Mouse (Mus musculus): ENCODE measurements around the gene Ifnz. TPM values are rescaled to one million over a fixed set of nuclear protein-coding genes. Genes with fewer than 3 reads are reported as not detected.

Ifnz gene
- not detected for total RNA-seq (2023)

GRCm38 (mm10) chr4:88781831-88782230, at the start of gene Ifnz:
TSS of gene Ifnz (plus strand) at chr4:88782131.

GRCm38 (mm10) chr4:88754818-88755340, 27.1 kb upstream of the Ifnz start, which contains the start of gene Gm13271:
TSS of gene Gm13271 (plus strand) at chr4:88754868.

GRCm38 (mm10) chr4:88759610-88760268, 22.2 kb upstream of the Ifnz start, which contains the start of gene Gm13283:
TSS of gene Gm13283 (plus strand) at chr4:88760119.

GRCm38 (mm10) chr4:88773534-88773933, 8.4 kb upstream of the Ifnz start, which contains the start of gene Gm13290:
TSS of gene Gm13290 (plus strand) at chr4:88773834.

GRCm38 (mm10) chr4:88776622-88777021, 5.3 kb upstream of the Ifnz start, which contains the start of gene Gm13289:
TSS of gene Gm13289 (plus strand) at chr4:88776922.

GRCm38 (mm10) chr4:88779550-88779949, 2.4 kb upstream of the Ifnz start, which contains the start of gene Gm13272:
TSS of gene Gm13272 (plus strand) at chr4:88779850.

GRCm38 (mm10) chr4:88785409-88785808, 3.5 kb downstream of the Ifnz start, which contains the start of gene Gm13276:
TSS of gene Gm13276 (plus strand) at chr4:88785709.

GRCm38 (mm10) chr4:88788402-88788801, 6.5 kb downstream of the Ifnz start, which contains the start of gene Gm13277:
TSS of gene Gm13277 (plus strand) at chr4:88788632.

GRCm38 (mm10) chr4:88791250-88791649, 9.3 kb downstream of the Ifnz start, which contains the start of gene Gm13278:
TSS of gene Gm13278 (plus strand) at chr4:88791550.

GRCm38 (mm10) chr4:88793936-88794675, 12.2 kb downstream of the Ifnz start, which contains the start of gene Gm13275:
TSS of gene Gm13275 (plus strand) at chr4:88794487.

GRCm38 (mm10) chr4:88797097-88797496, 15.2 kb downstream of the Ifnz start, which contains the start of gene Gm13279:
TSS of gene Gm13279 (plus strand) at chr4:88797397.

GRCm38 (mm10) chr4:88799365-88799764, 17.4 kb downstream of the Ifnz start, which contains the start of gene Gm13285:
TSS of gene Gm13285 (plus strand) at chr4:88799665.

GRCm38 (mm10) chr4:88802954-88803353, 21.0 kb downstream of the Ifnz start, which contains the start of gene Gm13287:
TSS of gene Gm13287 (plus strand) at chr4:88803254.

GRCm38 (mm10) chr4:88805231-88805630, 23.3 kb downstream of the Ifnz start, which contains the start of gene Gm13288:
TSS of gene Gm13288 (plus strand) at chr4:88805531.

GRCm38 (mm10) chr4:88815928-88816327, 34.0 kb downstream of the Ifnz start, which contains the start of gene Ifna7:
TSS of gene Ifna7 (plus strand) at chr4:88816228.

GRCm38 (mm10) chr4:88819659-88820058, 37.7 kb downstream of the Ifnz start, which contains the start of gene Ifna11:
TSS of gene Ifna11 (plus strand) at chr4:88819959.

GRCm38 (mm10) chr4:88827116-88827515, 45.2 kb downstream of the Ifnz start, which contains the start of gene Ifna6:
TSS of gene Ifna6 (plus strand) at chr4:88827416.

Other genes starting within 250 kb of the Ifnz start
- gene Ifna15, start 223.9 kb upstream of the Ifnz start, total RNA-seq (2023): not detected
- not detected for gene Ifna14, start 210.3 kb upstream of the Ifnz start, total RNA-seq (2023)
- gene Ifna9, start 189.7 kb upstream of the Ifnz start, total RNA-seq (2023): not detected
- gene Ifna12, start 178.8 kb upstream of the Ifnz start, total RNA-seq (2023): not detected
- not detected for gene C87499, start 147.7 kb upstream of the Ifnz start, total RNA-seq (2023)
- gene Ifna13, start 137.7 kb upstream of the Ifnz start, total RNA-seq (2023): not detected
- gene Ifna16, start 105.2 kb upstream of the Ifnz start, total RNA-seq (2023): not detected
- gene Ifna2, start 98.2 kb upstream of the Ifnz start, total RNA-seq (2023): not detected
- not detected for gene Ifnab, start 90.8 kb upstream of the Ifnz start, total RNA-seq (2023)
- gene Gm26566, start 60.3 kb upstream of the Ifnz start, total RNA-seq (2023): 2.1 TPM
- 46.0 TPM for gene Klhl9, start 59.7 kb upstream of the Ifnz start, total RNA-seq (2023)
- gene Gm13271, start 27.3 kb upstream of the Ifnz start, total RNA-seq (2023): not detected
- gene Gm13283, start 22.0 kb upstream of the Ifnz start, total RNA-seq (2023): not detected
- gene Gm13290, start 8.3 kb upstream of the Ifnz start, total RNA-seq (2023): not detected
- not detected for gene Gm13289, start 5.2 kb upstream of the Ifnz start, total RNA-seq (2023)
- gene Gm13272, start 2.3 kb upstream of the Ifnz start, total RNA-seq (2023): not detected
- gene Gm13276, start 3.6 kb downstream of the Ifnz start, total RNA-seq (2023): not detected
- not detected for gene Gm13277, start 6.5 kb downstream of the Ifnz start, total RNA-seq (2023)
- not detected for gene Gm13278, start 9.4 kb downstream of the Ifnz start, total RNA-seq (2023)
- gene Gm13275, start 12.4 kb downstream of the Ifnz start, total RNA-seq (2023): not detected
- not detected for gene Gm13279, start 15.3 kb downstream of the Ifnz start, total RNA-seq (2023)
- gene Gm13285, start 17.5 kb downstream of the Ifnz start, total RNA-seq (2023): not detected
- not detected for gene Gm13287, start 21.1 kb downstream of the Ifnz start, total RNA-seq (2023)
- gene Gm13288, start 23.4 kb downstream of the Ifnz start, total RNA-seq (2023): not detected
- gene Ifna7, start 34.1 kb downstream of the Ifnz start, total RNA-seq (2023): not detected
- not detected for gene Ifna11, start 37.8 kb downstream of the Ifnz start, total RNA-seq (2023)
- gene Ifna6, start 45.3 kb downstream of the Ifnz start, total RNA-seq (2023): not detected
- gene Ifna5, start 53.4 kb downstream of the Ifnz start, total RNA-seq (2023): not detected
- not detected for gene Ifna4, start 59.7 kb downstream of the Ifnz start, total RNA-seq (2023)
- gene Ifna1, start 68.0 kb downstream of the Ifnz start, total RNA-seq (2023): not detected
- gene Ifne, start 98.1 kb downstream of the Ifnz start, total RNA-seq (2023): not detected